Mouse (Mus musculus) large intestine, adult 2 months (tissue): ENCODE results near the gene Osbpl8. TPM values are rescaled to one million over a fixed set of nuclear protein-coding genes. Genes with fewer than 3 reads are reported as not detected.
"Not testable (repeated sequence)": the region's sequence is repeated elsewhere in the genome, so short reads cannot be mapped to it uniquely, and the experiment has no call there.

Experiments used
- DNase-seq: peaks from one replicate; pipeline ENCODE4 v3.0.0-alpha.2; 2012; ENCODE audit warnings: low read depth, low spot score
- WGBS: fragments of 180-500 bp; shearing (Covaris S2); methylation state at CpG from one replicate; pipeline ENCODE4 v1.1.7; 2018; 5-methylcytosine and 5-hydroxymethylcytosine counted together
- polyA plus RNA-seq: library from polyadenylated mRNA; depleted of rRNA; stranded (reverse); fragments of >200 nt; gene quantifications from 2 replicates; pipeline ENCODE4 v1.2.3, GENCODE M21; 2012

The Osbpl8 gene
- polyA plus RNA-seq, 1 experiment = 1.1 TPM

DNA sequence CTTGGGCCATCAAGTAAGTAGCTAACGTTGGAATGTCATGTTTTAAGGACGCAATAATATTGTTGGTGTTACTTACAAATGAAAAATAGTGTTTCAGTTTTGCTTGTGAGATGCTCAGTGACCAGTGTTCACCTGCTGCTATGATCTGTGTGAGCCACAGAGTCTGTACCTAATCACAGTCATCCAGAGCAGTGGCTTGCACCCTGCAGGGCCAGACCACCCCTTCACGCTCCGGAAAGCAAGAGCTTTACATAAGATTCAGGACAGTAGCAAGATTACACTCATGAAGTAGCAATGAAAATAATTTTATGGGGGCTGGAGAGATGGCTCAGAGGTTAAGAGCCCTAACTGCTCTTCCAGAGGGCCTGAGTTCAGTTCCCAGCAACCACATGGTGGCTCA, 60.1 kb downstream of the Osbpl8 start:
- DNase-seq = no peak
- 87% methylated on average over 4 of the region's 4 CpGs for WGBS

DNA sequence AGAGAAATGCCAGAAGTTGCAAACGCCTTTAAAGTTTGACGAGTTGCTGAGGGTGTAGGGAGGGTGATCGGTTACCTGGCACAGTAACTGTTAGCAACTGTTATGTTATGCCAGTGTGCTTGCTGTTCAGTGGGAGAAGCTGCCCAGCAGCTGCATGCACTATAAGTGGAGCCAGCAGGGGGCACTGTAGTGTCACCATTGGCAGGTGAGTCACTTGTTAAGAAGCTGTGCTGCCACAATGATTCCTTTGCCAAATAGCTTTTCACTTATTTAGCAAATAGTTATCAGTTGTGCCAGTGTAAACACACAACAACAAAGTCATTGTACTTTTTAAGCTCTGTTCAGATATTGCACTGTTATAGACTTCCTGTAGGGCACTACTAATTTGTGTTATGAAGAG, 62.0 kb downstream of the Osbpl8 start:
- peak; percentile 62 for DNase-seq
- WGBS = 10% methylated on average over 3 of the region's 3 CpGs

GRCm38 (mm10) chr10:111232237-111232636, 67.7 kb downstream of the Osbpl8 start:
- DNase-seq = not testable (repeated sequence)
- 95% methylated on average over 7 of the region's 7 CpGs for WGBS

DNA sequence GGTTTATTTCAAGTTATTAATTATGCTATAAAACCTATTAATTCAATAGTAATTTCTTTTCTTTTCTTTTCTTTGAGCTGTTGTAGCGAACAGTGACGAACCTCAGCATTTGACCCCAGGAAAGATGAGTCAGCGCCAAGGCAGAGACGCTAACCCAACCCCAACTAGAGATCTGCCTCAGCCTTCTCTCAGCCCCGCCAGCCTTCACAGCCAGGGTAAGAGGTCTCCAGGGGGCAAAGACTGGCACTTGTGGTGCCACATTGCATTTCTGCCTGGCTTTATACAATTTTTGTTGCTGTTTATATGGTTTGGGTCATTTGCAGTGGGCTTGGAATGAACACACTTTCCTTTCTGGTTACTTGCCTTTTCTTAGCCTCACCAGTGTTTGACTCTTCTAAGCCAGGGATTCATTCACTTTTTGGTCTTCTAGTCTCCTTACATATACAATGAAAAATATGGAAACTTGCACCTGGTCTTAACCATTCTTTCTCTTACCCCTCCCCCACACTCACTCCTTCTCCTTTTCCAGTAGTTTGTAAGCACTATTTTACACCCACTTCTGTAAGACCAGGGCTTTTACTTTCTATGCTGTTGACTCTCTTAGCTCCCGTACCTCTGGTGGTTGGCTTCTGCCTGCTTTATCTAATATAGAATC, 69.1 kb downstream of the Osbpl8 start:
- no peak for DNase-seq
- WGBS = 83% methylated on average over 6 of the region's 6 CpGs

DNA sequence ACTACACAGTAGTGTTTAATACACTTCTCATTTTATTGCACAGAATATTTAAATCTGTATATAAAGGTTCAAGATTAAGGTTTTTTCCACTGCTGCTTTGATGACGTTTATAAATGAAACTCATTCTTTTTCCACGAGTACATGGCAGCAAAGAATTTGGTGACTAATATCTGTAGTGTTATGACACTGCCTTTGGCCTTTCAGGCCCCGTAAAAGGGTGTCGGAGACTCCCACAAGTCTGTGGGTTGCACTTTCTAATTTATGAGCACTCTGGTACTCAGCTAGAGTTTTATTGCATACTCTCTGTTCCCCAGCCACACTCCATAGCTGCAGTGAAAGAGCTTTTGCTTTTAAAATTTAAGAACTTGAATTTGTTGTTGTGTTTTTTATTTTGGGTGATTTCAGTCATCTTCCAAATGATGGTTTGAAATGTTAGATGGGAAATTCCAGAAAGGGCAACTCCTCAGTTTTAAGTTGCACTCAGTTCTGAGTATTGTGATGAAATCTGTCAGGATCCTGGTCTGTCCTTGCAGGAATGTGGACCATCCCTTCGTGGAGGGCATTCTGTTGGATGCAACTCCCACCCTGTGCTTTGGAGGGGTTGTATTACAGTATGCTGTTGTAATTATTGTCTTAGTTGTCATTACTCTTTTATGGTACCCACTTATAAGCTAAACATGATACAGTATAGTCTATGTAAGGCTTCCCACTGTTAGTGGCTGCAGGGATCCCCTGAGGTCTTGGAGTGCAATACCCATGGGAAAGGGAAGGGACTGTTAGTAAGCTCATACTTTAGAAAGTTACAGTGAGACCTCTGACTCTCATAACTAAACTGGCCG, 70.1 kb downstream of the Osbpl8 start:
- 35% methylated on average over 6 of the region's 6 CpGs for WGBS

DNA sequence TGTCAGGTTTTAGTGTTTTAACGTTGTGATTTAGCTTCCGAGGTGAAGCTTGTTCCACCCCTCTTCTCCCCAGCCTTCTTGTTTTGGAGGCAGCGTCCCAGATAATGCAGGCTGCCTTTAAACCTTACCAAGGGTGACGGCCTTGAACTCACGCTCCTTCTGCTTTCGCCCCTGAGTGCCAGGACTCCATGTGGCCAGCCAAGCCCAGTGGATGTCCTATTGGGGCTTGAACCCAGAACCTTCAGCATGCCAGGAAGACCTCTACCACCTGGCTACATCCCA, 70.7 kb downstream of the Osbpl8 start:
- DNase-seq = no peak
- 77% methylated on average over 6 of the region's 6 CpGs for WGBS

More for the DNA sequence above, 70.1 kb downstream of the Osbpl8 start:
- DNase-seq = no peak

DNA sequence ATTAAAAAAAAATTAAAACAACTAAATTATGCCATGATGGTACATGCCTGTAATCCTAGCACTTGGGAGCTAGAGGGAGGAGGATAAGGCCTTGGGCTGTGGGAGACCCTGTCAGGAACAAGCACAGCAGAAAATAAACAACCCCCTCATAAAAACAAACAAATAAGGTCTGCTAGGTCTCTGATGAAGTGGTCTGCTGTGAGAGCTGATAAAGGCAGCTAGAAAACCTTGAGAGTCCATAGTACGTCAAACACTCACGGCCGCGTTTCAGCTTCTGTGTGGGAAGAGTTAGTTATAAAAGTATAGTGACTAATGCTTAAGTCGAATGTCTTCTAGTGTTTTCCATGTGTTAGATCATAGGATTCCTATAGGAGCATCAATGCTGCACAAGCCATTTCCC, 72.9 kb downstream of the Osbpl8 start:
- 78% methylated on average over 5 of the region's 5 CpGs for WGBS
- no peak for DNase-seq

GRCm38 (mm10) chr10:111242677-111243076, 78.1 kb downstream of the Osbpl8 start:
- WGBS = 93% methylated on average over 7 of the region's 7 CpGs
- no peak for DNase-seq

GRCm38 (mm10) chr10:111247609-111248008, 83.1 kb downstream of the Osbpl8 start:
- 40% methylated on average over 4 of the region's 4 CpGs for WGBS
- no peak for DNase-seq

GRCm38 (mm10) chr10:111248177-111248576, 83.6 kb downstream of the Osbpl8 start:
- no peak for DNase-seq
- WGBS = 54% methylated on average over 6 of the region's 6 CpGs

DNA sequence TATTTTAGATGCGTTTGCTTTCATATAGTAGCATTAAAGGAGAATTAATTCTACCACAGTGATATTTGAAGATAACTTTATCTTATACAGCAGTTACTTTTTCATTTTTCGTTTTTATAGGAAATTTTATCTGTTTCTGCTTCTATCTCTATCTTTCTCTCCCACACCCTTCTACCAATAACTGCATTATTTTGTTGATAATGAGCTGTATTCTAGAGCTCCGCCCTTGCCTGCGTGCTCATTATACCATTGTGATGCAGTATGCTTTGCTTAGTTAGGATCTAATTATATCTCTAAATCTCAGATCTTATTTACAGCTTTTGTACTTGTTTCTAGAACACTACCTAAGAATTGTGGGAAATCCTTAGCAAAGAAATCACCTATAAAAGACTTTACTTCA, 85.6 kb downstream of the Osbpl8 start:
- WGBS = 83% methylated on average over 4 of the region's 4 CpGs
- DNase-seq = no peak

GRCm38 (mm10) chr10:111251666-111252065, 87.1 kb downstream of the Osbpl8 start:
- DNase-seq = no peak
- 79% methylated on average over 5 of the region's 5 CpGs for WGBS

GRCm38 (mm10) chr10:111255228-111255627, 90.7 kb downstream of the Osbpl8 start:
- 95% methylated on average over 6 of the region's 6 CpGs for WGBS

GRCm38 (mm10) chr10:111256156-111256555, 91.6 kb downstream of the Osbpl8 start:
- WGBS = 83% methylated on average over 3 of the region's 3 CpGs
- no peak for DNase-seq

More at GRCm38 (mm10) chr10:111255228-111255627, 90.7 kb downstream of the Osbpl8 start:
- DNase-seq = no peak

- WGBS = 69% methylated on average over 3 of the region's 3 CpGs
- no peak for DNase-seq
Observed at GRCm38 (mm10) chr10:111257358-111257757, 92.8 kb downstream of the Osbpl8 start.

GRCm38 (mm10) chr10:111258256-111258655, 93.7 kb downstream of the Osbpl8 start:
- DNase-seq = no peak
- WGBS = 92% methylated on average over 3 of the region's 3 CpGs

- WGBS = 88% methylated on average over 15 of the region's 15 CpGs
- DNase-seq = no peak
Observed at GRCm38 (mm10) chr10:111271687-111272086, 107.1 kb downstream of the Osbpl8 start.

GRCm38 (mm10) chr10:111272905-111273304, 108.4 kb downstream of the Osbpl8 start:
- DNase-seq = no peak
- WGBS = 78% methylated on average over 11 of the region's 11 CpGs

DNA sequence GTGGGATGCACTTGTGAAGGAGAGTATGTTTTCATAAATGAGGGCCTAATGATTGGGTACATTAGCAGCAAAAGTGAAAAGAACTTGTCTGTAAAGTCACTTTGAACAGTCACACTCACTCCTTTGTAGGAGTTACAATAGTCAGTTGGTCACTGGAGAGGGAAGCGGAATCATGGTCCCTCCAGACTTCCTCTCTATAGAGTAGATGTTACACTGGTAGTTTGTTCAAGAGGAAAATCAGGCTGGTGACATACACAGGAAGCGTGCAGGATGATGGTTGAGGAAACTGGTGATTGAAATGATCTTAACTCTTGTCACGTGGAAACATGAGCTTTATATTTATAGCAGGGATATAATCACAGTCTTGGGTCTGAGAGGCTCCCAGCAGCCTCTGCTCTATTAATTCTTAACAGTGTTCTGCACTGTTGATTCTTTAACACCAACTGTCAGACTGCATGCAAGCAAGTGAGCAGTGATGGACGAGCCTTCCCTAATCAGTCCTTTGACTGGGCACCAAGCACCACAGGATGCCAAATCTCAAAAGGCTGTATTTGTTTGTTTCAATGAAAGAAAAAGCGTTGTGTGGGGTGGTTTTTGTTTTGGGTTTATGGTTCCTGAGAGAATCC, 109.0 kb downstream of the Osbpl8 start:
- WGBS = 79% methylated on average over 5 of the region's 5 CpGs
- no peak for DNase-seq

- no peak for DNase-seq
- WGBS = 96% methylated on average over 2 of the region's 2 CpGs
Observed at GRCm38 (mm10) chr10:111275822-111276221, 111.3 kb downstream of the Osbpl8 start.

GRCm38 (mm10) chr10:111297631-111298030, 133.1 kb downstream of the Osbpl8 start:
- 33% methylated on average over 6 of the region's 6 CpGs for WGBS
- no peak for DNase-seq
